Mouse (Mus musculus): Measurements from ENCODE around the gene Nostrin. TPM values are rescaled to one million over a fixed set of nuclear protein-coding genes. Genes with fewer than 3 reads are reported as not detected.

The Nostrin gene
- polyA plus RNA-seq, 1 experiment: not detected

DNA sequence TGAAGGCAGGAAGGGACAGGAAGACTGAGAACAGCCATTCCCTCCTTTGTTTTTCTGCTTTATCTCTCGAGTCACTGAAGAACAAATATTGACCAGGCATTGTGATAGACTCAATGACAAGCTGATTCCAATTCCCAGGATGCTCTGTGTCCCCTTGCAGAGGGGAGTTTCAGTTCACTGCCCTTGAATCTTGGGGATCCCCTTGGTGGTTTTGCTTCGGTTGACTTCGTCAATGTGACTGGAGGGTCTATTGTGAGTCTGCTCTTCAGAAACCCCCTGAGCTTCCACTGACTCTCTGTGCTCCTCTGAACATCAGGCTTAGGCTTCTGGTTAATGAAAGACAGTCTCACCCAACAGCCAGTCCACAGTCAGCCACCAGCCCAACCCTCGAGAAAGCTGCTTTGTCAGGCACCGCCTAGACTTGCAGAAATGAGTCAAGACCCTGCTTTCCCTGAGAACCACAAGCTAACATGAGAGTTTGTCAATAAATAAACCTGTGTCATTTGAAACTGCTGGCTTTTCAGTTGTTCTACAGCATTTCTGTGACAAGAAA, 3.0 kb upstream of the Nostrin start:
- WGBS: 75% methylated on average over 5 of the region's 5 CpGs
- H3K4me3 ChIP-seq (replicated peaks; ENCODE audit: control insufficient read depth, low read depth, low read length): no peak overlapping the region
- peaks cover 5% of the 10 kb centered on the region for H3K4me1 ChIP-seq (ENCODE audit: control insufficient read depth, insufficient read depth, low read length)
- TF ChIP-seq CTCF (IDR thresholded peaks at IDR 0.05; ENCODE audit: control insufficient read depth, insufficient read depth, low read length) (no peak), POLR2A (IDR thresholded peaks at IDR 0.05; ENCODE audit: borderline replicate concordance, control insufficient read depth, low read depth, low read length) (no peak)
- no peak overlapping the region for H3K27ac ChIP-seq (ENCODE audit: control insufficient read depth, insufficient read depth, low read depth, low read length, poor library complexity)

DNA sequence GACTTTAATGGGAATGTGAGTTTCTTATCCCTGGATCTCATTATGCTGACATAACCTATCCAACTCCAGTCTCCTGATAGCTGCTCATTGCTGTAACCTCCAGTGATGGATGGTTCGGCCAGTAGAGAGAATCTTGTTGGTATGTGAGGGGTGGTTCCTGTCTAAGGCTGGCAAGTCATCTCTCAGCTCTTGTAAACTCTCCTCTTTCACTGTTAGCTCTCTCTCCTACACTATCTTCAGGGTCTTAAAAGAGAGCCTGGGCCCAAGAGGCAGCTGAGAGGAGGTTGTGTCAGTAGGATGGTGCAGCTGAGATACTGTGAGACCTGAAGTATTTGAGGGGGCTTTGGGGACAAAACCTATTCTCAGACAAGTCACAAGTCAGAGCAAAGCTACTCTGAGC, 1.4 kb upstream of the Nostrin start:
- Histone ChIP-seq H3K4me1 (ENCODE audit: control insufficient read depth, insufficient read depth, low read length) (no peaks in the 10 kb centered on the region), H3K27ac (ENCODE audit: control insufficient read depth, insufficient read depth, low read depth, low read length, poor library complexity) (no peak overlapping the region), H3K4me3 (replicated peaks; ENCODE audit: control insufficient read depth, low read depth, low read length) (no peak overlapping the region)
- WGBS: 82% methylated on average over 1 of the region's 1 CpGs
- TF ChIP-seq CTCF (IDR thresholded peaks at IDR 0.05; ENCODE audit: control insufficient read depth, insufficient read depth, low read length) (no peak), POLR2A (IDR thresholded peaks at IDR 0.05; ENCODE audit: borderline replicate concordance, control insufficient read depth, low read depth, low read length) (no peak)

GRCm38 (mm10) chr2:69134937-69135336, 663 bp upstream of the Nostrin start:
- H3K27ac ChIP-seq (ENCODE audit: control insufficient read depth, insufficient read depth, low read depth, low read length, poor library complexity): no peak overlapping the region
- no peak overlapping the region for H3K4me3 ChIP-seq (replicated peaks; ENCODE audit: control insufficient read depth, low read depth, low read length)
- TF ChIP-seq CTCF (IDR thresholded peaks at IDR 0.05; ENCODE audit: control insufficient read depth, insufficient read depth, low read length) (no peak), POLR2A (IDR thresholded peaks at IDR 0.05; ENCODE audit: borderline replicate concordance, control insufficient read depth, low read depth, low read length) (no peak)
- no peaks in the 10 kb centered on the region for H3K4me1 ChIP-seq (ENCODE audit: control insufficient read depth, insufficient read depth, low read length)
- 23% methylated on average over 9 of the region's 9 CpGs for WGBS

- Histone ChIP-seq H3K4me1 (ENCODE audit: control insufficient read depth, insufficient read depth, low read length) (no peaks in the 10 kb centered on the region), H3K27ac (ENCODE audit: control insufficient read depth, insufficient read depth, low read depth, low read length, poor library complexity) (no peak overlapping the region), H3K4me3 (replicated peaks; ENCODE audit: control insufficient read depth, low read depth, low read length) (no peak overlapping the region)
- TF ChIP-seq POLR2A (IDR thresholded peaks at IDR 0.05; ENCODE audit: borderline replicate concordance, control insufficient read depth, low read depth, low read length) (no peak), CTCF (IDR thresholded peaks at IDR 0.05; ENCODE audit: control insufficient read depth, insufficient read depth, low read length) (no peak)
- 90% methylated on average over 10 of the region's 10 CpGs for WGBS
Observed at GRCm38 (mm10) chr2:69137406-69138084, 1.9 kb downstream of the Nostrin start.

- H3K4me1 ChIP-seq (ENCODE audit: control insufficient read depth, insufficient read depth, low read length): no peaks in the 10 kb centered on the region
- TF ChIP-seq CTCF (IDR thresholded peaks at IDR 0.05; ENCODE audit: control insufficient read depth, insufficient read depth, low read length): no peak
- no peak for TF ChIP-seq POLR2A (IDR thresholded peaks at IDR 0.05; ENCODE audit: borderline replicate concordance, control insufficient read depth, low read depth, low read length)
- no peak overlapping the region for H3K4me3 ChIP-seq (replicated peaks; ENCODE audit: control insufficient read depth, low read depth, low read length)
- H3K27ac ChIP-seq (ENCODE audit: control insufficient read depth, insufficient read depth, low read depth, low read length, poor library complexity): no peak overlapping the region
- 76% methylated on average over 4 of the region's 4 CpGs for WGBS
Observed at GRCm38 (mm10) chr2:69138759-69139158, 3.2 kb downstream of the Nostrin start.

DNA sequence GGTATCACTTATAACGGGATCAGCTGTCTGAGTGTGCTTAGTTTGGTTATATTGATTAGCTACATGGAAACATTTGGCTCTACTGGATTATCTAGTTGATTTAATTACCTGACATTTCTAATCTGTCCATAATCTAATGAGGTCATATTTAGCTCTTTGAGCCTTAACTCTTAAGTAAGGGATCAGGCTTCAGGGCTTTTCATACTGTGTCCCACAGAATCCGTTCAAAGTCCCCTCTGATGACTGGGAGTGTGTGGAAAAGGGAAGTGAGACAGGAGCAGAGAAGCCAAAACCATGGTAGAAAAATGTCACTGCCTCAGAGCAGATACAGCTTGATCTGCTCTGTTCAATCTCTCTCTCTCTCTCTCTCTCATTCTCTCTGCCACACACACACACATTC, 4.6 kb downstream of the Nostrin start:
- Histone ChIP-seq H3K4me1 (ENCODE audit: control insufficient read depth, insufficient read depth, low read length) (no peaks in the 10 kb centered on the region), H3K4me3 (replicated peaks; ENCODE audit: control insufficient read depth, low read depth, low read length) (no peak overlapping the region), H3K27ac (ENCODE audit: control insufficient read depth, insufficient read depth, low read depth, low read length, poor library complexity) (no peak overlapping the region)
- 61% methylated on average over 2 of the region's 2 CpGs for WGBS
- no peak for TF ChIP-seq CTCF (IDR thresholded peaks at IDR 0.05; ENCODE audit: control insufficient read depth, insufficient read depth, low read length)
- no peak for TF ChIP-seq POLR2A (IDR thresholded peaks at IDR 0.05; ENCODE audit: borderline replicate concordance, control insufficient read depth, low read depth, low read length)

GRCm38 (mm10) chr2:69140816-69141215, 5.2 kb downstream of the Nostrin start:
- 66% methylated on average over 4 of the region's 4 CpGs for WGBS
- Histone ChIP-seq H3K4me3 (replicated peaks; ENCODE audit: control insufficient read depth, low read depth, low read length) (no peak overlapping the region), H3K4me1 (ENCODE audit: control insufficient read depth, insufficient read depth, low read length) (no peaks in the 10 kb centered on the region), H3K27ac (ENCODE audit: control insufficient read depth, insufficient read depth, low read depth, low read length, poor library complexity) (no peak overlapping the region)
- TF ChIP-seq POLR2A (IDR thresholded peaks at IDR 0.05; ENCODE audit: borderline replicate concordance, control insufficient read depth, low read depth, low read length) (no peak), CTCF (IDR thresholded peaks at IDR 0.05; ENCODE audit: control insufficient read depth, insufficient read depth, low read length) (no peak)

DNA sequence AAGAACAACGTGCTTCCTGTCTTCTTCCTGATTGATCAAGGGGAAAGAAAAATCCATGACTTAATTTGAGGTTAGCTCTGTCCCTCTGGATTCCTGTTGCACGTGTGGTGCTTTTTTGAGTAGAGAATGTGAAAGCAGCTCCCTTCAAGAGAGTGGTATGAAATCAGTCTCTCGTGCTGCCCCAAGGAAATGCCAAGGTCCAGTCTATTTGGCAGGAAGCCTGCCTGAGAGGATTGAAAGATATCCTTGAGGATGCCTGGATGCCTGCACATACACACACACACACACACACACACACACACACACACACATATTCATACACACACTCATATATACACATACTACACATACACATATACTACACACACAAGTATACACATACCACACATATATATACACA, 13.1 kb downstream of the Nostrin start:
- no peak overlapping the region for H3K4me3 ChIP-seq (replicated peaks; ENCODE audit: control insufficient read depth, low read depth, low read length)
- H3K27ac ChIP-seq (ENCODE audit: control insufficient read depth, insufficient read depth, low read depth, low read length, poor library complexity): no peak overlapping the region
- H3K4me1 ChIP-seq (ENCODE audit: control insufficient read depth, insufficient read depth, low read length): no peaks in the 10 kb centered on the region
- TF ChIP-seq POLR2A (IDR thresholded peaks at IDR 0.05; ENCODE audit: borderline replicate concordance, control insufficient read depth, low read depth, low read length): no peak
- TF ChIP-seq CTCF (IDR thresholded peaks at IDR 0.05; ENCODE audit: control insufficient read depth, insufficient read depth, low read length): no peak
- WGBS: 74% methylated on average over 3 of the region's 3 CpGs
